Mouse (Mus musculus) embryonic facial prominence, embryonic 11.5 days (tissue): ENCODE data around the gene Nf1. TPM values are rescaled to one million over a fixed set of nuclear protein-coding genes. Genes with fewer than 3 reads are reported as not detected.

ENCODE experiments used
- ATAC-seq: fragments of 200-750 bp; cut with Nextera tagmentation; replicated peaks from 2 replicates; pipeline ENCODE4 v1.8.0; 2017; ENCODE audit warnings: low read depth; ENCODE audit not compliant: insufficient number of reproducible peaks, low FRiP score, low TSS enrichment
- DNase-seq: peaks from one replicate; pipeline ENCODE4 v3.0.0-alpha.2; 2015; ENCODE audit warnings: low spot score
- H3K27ac ChIP-seq: fragments of 300-500 bp; sonication (generic); replicated peaks from 2 replicates; pipeline ENCODE4 v1.5.1; 2014; ENCODE audit warnings: mild to moderate bottlenecking, low read depth, low read length, control low read depth
- H3K27me3 ChIP-seq: fragments of 300-500 bp; sonication (generic); 2 replicates; pipeline ENCODE4 v1.6.1; 2014; ENCODE audit warnings: mild to moderate bottlenecking, low read length, moderate library complexity, mixed read lengths; ENCODE audit not compliant: control insufficient read depth, insufficient read depth
- H3K36me3 ChIP-seq: fragments of 300-500 bp; sonication (generic); replicated peaks from 2 replicates; pipeline ENCODE4 v1.6.1; 2014; ENCODE audit warnings: low read depth, mild to moderate bottlenecking, low read length, moderate library complexity, mixed read lengths; ENCODE audit not compliant: control insufficient read depth, insufficient read depth
- H3K4me1 ChIP-seq: fragments of 300-500 bp; sonication (generic); 2 replicates; pipeline ENCODE4 v1.6.1; 2014; ENCODE audit warnings: low read length, mixed read lengths; ENCODE audit not compliant: control insufficient read depth, insufficient read depth
- H3K4me2 ChIP-seq: fragments of 300-500 bp; sonication (generic); 2 replicates; pipeline ENCODE4 v1.6.1; 2014; ENCODE audit warnings: low read depth, mild to moderate bottlenecking, control low read depth, low read length, moderate library complexity
- H3K4me3 ChIP-seq: fragments of 300-500 bp; sonication (generic); 2 replicates; pipeline ENCODE4 v1.5.1; 2014; ENCODE audit warnings: low read depth, low read length, control low read depth
- H3K9ac ChIP-seq: fragments of 300-500 bp; sonication (generic); replicated peaks from 2 replicates; pipeline ENCODE4 v1.6.1; 2014; ENCODE audit warnings: mild to moderate bottlenecking, control low read depth, low read length
- H3K9me3 ChIP-seq: fragments of 300-500 bp; sonication (generic); replicated peaks from 2 replicates; pipeline ENCODE4 v1.6.1; 2016; ENCODE audit warnings: mild to moderate bottlenecking, low read length, inconsistent platforms, mixed read lengths; ENCODE audit not compliant: control insufficient read depth
- WGBS: fragments of 180-500 bp; shearing (Covaris S2); extraction: QIAGEN DNeasy Blood & Tissue Kit; methylation state at CpG from one replicate; pipeline ENCODE4 v1.1.7; 2014; 5-methylcytosine and 5-hydroxymethylcytosine counted together
- polyA plus RNA-seq: library from polyadenylated mRNA; unstranded; fragments of >200 nt; fragmentation: Nextera tagmentation; extraction: Ambion mirVana; gene quantifications from 2 replicates; pipeline ENCODE4 v1.2.1, GENCODE M21; 2014

Gene Nf1
- polyA plus RNA-seq, 1 experiment from 2014 or later = 8.1 TPM

- no peaks in the 10 kb centered on the region for H3K9me3 ChIP-seq
- H3K4me2 ChIP-seq = no peak overlapping the region
- ATAC-seq (no peak), DNase-seq (no peak)
- H3K4me3 ChIP-seq = no peak overlapping the region
- H3K36me3 ChIP-seq = peaks cover 14% of the 10 kb centered on the region
- no peaks in the 10 kb centered on the region for H3K4me1 ChIP-seq
- H3K27me3 ChIP-seq = no peaks in the 10 kb centered on the region
- WGBS = 87% methylated on average over 11 of the region's 11 CpGs
- no peak overlapping the region for H3K9ac ChIP-seq
- no peak overlapping the region for H3K27ac ChIP-seq
Observed at GRCm38 (mm10) chr11:79568197-79568911, 228.9 kb downstream of the Nf1 start.

- H3K4me1 ChIP-seq = no peaks in the 10 kb centered on the region
- H3K27ac ChIP-seq = no peak overlapping the region
- H3K9me3 ChIP-seq = no peaks in the 10 kb centered on the region
- no peak overlapping the region for H3K9ac ChIP-seq
- DNase-seq = no peak
- H3K36me3 ChIP-seq = peaks cover 15% of the 10 kb centered on the region
- no peaks in the 10 kb centered on the region for H3K27me3 ChIP-seq
- no peak overlapping the region for H3K4me2 ChIP-seq
- H3K4me3 ChIP-seq = no peak overlapping the region
- ATAC-seq = no peak
- 78% methylated on average over 2 of the region's 2 CpGs for whole genome bisulfite sequencing
Observed at GRCm38 (mm10) chr11:79570319-79570718, 230.8 kb downstream of the Nf1 start.

GRCm38 (mm10) chr11:79573836-79574235 lies 234.3 kb downstream of the Nf1 start:
- DNase-seq = no peak
- Histone ChIP-seq H3K9me3 (no peaks in the 10 kb centered on the region), H3K4me1 (no peaks in the 10 kb centered on the region), H3K27me3 (no peaks in the 10 kb centered on the region), H3K4me2 (no peak overlapping the region), H3K27ac (no peak overlapping the region), H3K4me3 (no peak overlapping the region), H3K9ac (no peak overlapping the region), H3K36me3 (peaks cover 7% of the 10 kb centered on the region)
- WGBS = 85% methylated on average over 3 of the region's 3 CpGs
- no peak for ATAC-seq

- no peaks in the 10 kb centered on the region for H3K4me1 ChIP-seq
- WGBS = 93% methylated on average over 14 of the region's 14 CpGs
- H3K9me3 ChIP-seq = no peaks in the 10 kb centered on the region
- DNase-seq (no peak), ATAC-seq (no peak)
- H3K36me3 ChIP-seq = peaks cover 4% of the 10 kb centered on the region
- no peak overlapping the region for H3K4me3 ChIP-seq
- H3K27ac ChIP-seq = no peak overlapping the region
- H3K9ac ChIP-seq = no peak overlapping the region
- no peaks in the 10 kb centered on the region for H3K27me3 ChIP-seq
- no peak overlapping the region for H3K4me2 ChIP-seq
Observed at GRCm38 (mm10) chr11:79575383-79576073, 236.0 kb downstream of the Nf1 start.

GRCm38 (mm10) chr11:79577741-79578140 lies 238.2 kb downstream of the Nf1 start:
- Histone ChIP-seq H3K36me3 (peaks cover 4% of the 10 kb centered on the region), H3K9ac (no peak overlapping the region), H3K4me3 (no peak overlapping the region), H3K27ac (no peak overlapping the region), H3K9me3 (no peaks in the 10 kb centered on the region), H3K4me2 (no peak overlapping the region), H3K4me1 (no peaks in the 10 kb centered on the region), H3K27me3 (no peaks in the 10 kb centered on the region)
- peak; percentile 86 for DNase-seq
- 59% methylated on average over 5 of the region's 5 CpGs for WGBS
- no peak for ATAC-seq

- Histone ChIP-seq H3K27ac (no peak overlapping the region), H3K9me3 (no peaks in the 10 kb centered on the region), H3K4me1 (no peaks in the 10 kb centered on the region), H3K9ac (no peak overlapping the region), H3K27me3 (no peaks in the 10 kb centered on the region), H3K4me3 (no peak overlapping the region), H3K4me2 (no peak overlapping the region), H3K36me3 (no peaks in the 10 kb centered on the region; the same call in 1 of the 2 replicates)
- no peak for ATAC-seq
- no peak for DNase-seq
- 45% methylated on average over 4 of the region's 4 CpGs for WGBS
Observed at GRCm38 (mm10) chr11:79580660-79581059, 241.2 kb downstream of the Nf1 start.

GRCm38 (mm10) chr11:79581257-79581656 lies 241.8 kb downstream of the Nf1 start:
- ATAC-seq = no peak
- no peaks in the 10 kb centered on the region for H3K9me3 ChIP-seq
- H3K27me3 ChIP-seq = no peaks in the 10 kb centered on the region
- H3K4me1 ChIP-seq = no peaks in the 10 kb centered on the region
- H3K4me2 ChIP-seq = no peak overlapping the region
- no peak overlapping the region for H3K4me3 ChIP-seq
- no peak overlapping the region for H3K9ac ChIP-seq
- no peak overlapping the region for H3K27ac ChIP-seq
- WGBS = 88% methylated on average over 6 of the region's 6 CpGs
- DNase-seq = no peak
- no peaks in the 10 kb centered on the region for H3K36me3 ChIP-seq

- peak; percentile 84 for ATAC-seq
- no peak overlapping the region for H3K27ac ChIP-seq
- WGBS = 7% methylated on average over 5 of the region's 5 CpGs
Observed at GRCm38 (mm10) chr11:79584191-79584590, 244.7 kb downstream of the Nf1 start.

More at GRCm38 (mm10) chr11:79584191-79584590, 244.7 kb downstream of the Nf1 start:
- Histone ChIP-seq H3K4me1 (no peaks in the 10 kb centered on the region), H3K9me3 (no peaks in the 10 kb centered on the region), H3K4me3 (no peak overlapping the region), H3K36me3 (no peaks in the 10 kb centered on the region), H3K4me2 (no peak overlapping the region), H3K9ac (no peak overlapping the region), H3K27me3 (no peaks in the 10 kb centered on the region)
- DNase-seq = peak; percentile 85
